Mouse (Mus musculus) splenic B cell, adult 2 months (primary cell): ENCODE measurements around the gene Ube2n.

Experiments
- DNase-seq: peaks from one replicate; pipeline ENCODE4 v3.0.0-alpha.2; 2011; ENCODE audit warnings: low read depth, low spot score
- H3K27me3 ChIP-seq: 2 replicates; pipeline ENCODE4 v1.6.1; 2012; ENCODE audit warnings: mild to moderate bottlenecking, low read length, moderate library complexity, mixed read lengths; ENCODE audit not compliant: control insufficient read depth, poor library complexity, insufficient read depth, severe bottlenecking
- H3K36me3 ChIP-seq: 2 replicates; pipeline ENCODE4 v1.6.1; 2012; ENCODE audit warnings: mild to moderate bottlenecking, low read length, moderate library complexity, mixed read lengths; ENCODE audit not compliant: control insufficient read depth, poor library complexity, insufficient read depth, severe bottlenecking

The Ube2n gene

GRCm38 (mm10) chr10:95508793-95509192 is 6.2 kb upstream of the Ube2n start:
- peak; percentile 48 for DNase-seq
- Histone ChIP-seq H3K27me3 (no peaks in the 10 kb centered on the region), H3K36me3 (no peaks in the 10 kb centered on the region)

- H3K36me3 ChIP-seq = no peaks in the 10 kb centered on the region
- no peaks in the 10 kb centered on the region for H3K27me3 ChIP-seq
- DNase-seq = no peak
Measured at GRCm38 (mm10) chr10:95509263-95509662, 5.7 kb upstream of the Ube2n start.

- no peaks in the 10 kb centered on the region for H3K36me3 ChIP-seq
- no peaks in the 10 kb centered on the region for H3K27me3 ChIP-seq
- no peak for DNase-seq
Measured at GRCm38 (mm10) chr10:95512635-95513034, 2.3 kb upstream of the Ube2n start.

- H3K27me3 ChIP-seq = no peaks in the 10 kb centered on the region
- DNase-seq = peak; percentile 18
- H3K36me3 ChIP-seq = no peaks in the 10 kb centered on the region
Measured at GRCm38 (mm10) chr10:95513768-95514556, 983 bp upstream of the Ube2n start.

- peak; percentile 57 for DNase-seq
- no peaks in the 10 kb centered on the region for H3K36me3 ChIP-seq
- no peaks in the 10 kb centered on the region for H3K27me3 ChIP-seq
Measured at GRCm38 (mm10) chr10:95515293-95515931, 467 bp downstream of the Ube2n start.

GRCm38 (mm10) chr10:95517656-95518055 is 2.7 kb downstream of the Ube2n start:
- Histone ChIP-seq H3K36me3 (no peaks in the 10 kb centered on the region), H3K27me3 (no peaks in the 10 kb centered on the region)
- no peak for DNase-seq

GRCm38 (mm10) chr10:95525037-95525675 is 10.2 kb downstream of the Ube2n start:
- Histone ChIP-seq H3K36me3 (no peaks in the 10 kb centered on the region), H3K27me3 (no peaks in the 10 kb centered on the region)
- no peak for DNase-seq

- no peaks in the 10 kb centered on the region for H3K27me3 ChIP-seq
- DNase-seq = no peak
- H3K36me3 ChIP-seq = no peaks in the 10 kb centered on the region
Measured at GRCm38 (mm10) chr10:95525871-95526270, 10.9 kb downstream of the Ube2n start.

- Histone ChIP-seq H3K36me3 (no peaks in the 10 kb centered on the region), H3K27me3 (no peaks in the 10 kb centered on the region)
- no peak for DNase-seq
Measured at GRCm38 (mm10) chr10:95526495-95527122, 11.7 kb downstream of the Ube2n start.

GRCm38 (mm10) chr10:95530551-95531121 is 15.7 kb downstream of the Ube2n start:
- DNase-seq = peak; percentile 52
- Histone ChIP-seq H3K27me3 (no peaks in the 10 kb centered on the region), H3K36me3 (no peaks in the 10 kb centered on the region; the same call in 1 of the 2 replicates)

- no peak for DNase-seq
- no peaks in the 10 kb centered on the region; the same call in 1 of the 2 replicates for H3K36me3 ChIP-seq
- no peaks in the 10 kb centered on the region for H3K27me3 ChIP-seq
Measured at GRCm38 (mm10) chr10:95532916-95533315, 18.0 kb downstream of the Ube2n start.

GRCm38 (mm10) chr10:95533382-95533781 is 18.4 kb downstream of the Ube2n start:
- no peak for DNase-seq
- H3K27me3 ChIP-seq = no peaks in the 10 kb centered on the region

GRCm38 (mm10) chr10:95535399-95536221 is 20.7 kb downstream of the Ube2n start:
- no peak for DNase-seq
- H3K36me3 ChIP-seq = no peaks in the 10 kb centered on the region; the same call in 1 of the 2 replicates
- H3K27me3 ChIP-seq = no peaks in the 10 kb centered on the region

More at GRCm38 (mm10) chr10:95533382-95533781, 18.4 kb downstream of the Ube2n start:
- H3K36me3 ChIP-seq = no peaks in the 10 kb centered on the region; the same call in 1 of the 2 replicates

- H3K36me3 ChIP-seq = no peaks in the 10 kb centered on the region; the same call in 1 of the 2 replicates
- no peaks in the 10 kb centered on the region for H3K27me3 ChIP-seq
- DNase-seq = no peak
Measured at GRCm38 (mm10) chr10:95536222-95536541, 21.2 kb downstream of the Ube2n start.
